Mouse (Mus musculus): ENCODE data around the gene Naa80. TPM values are rescaled to one million over a fixed set of nuclear protein-coding genes. Genes with fewer than 3 reads are reported as not detected.
A peak's percentile ranks its signal among the peaks of the same experiment; 100 is the strongest.
"Not testable (repeated sequence)": the region's sequence is repeated elsewhere in the genome, so short reads cannot be mapped to it uniquely, and the experiment has no call there.

The Naa80 gene
- polyA plus RNA-seq, 2 experiments from 2014 or later: 16.6 to 21.7 TPM

DNA sequence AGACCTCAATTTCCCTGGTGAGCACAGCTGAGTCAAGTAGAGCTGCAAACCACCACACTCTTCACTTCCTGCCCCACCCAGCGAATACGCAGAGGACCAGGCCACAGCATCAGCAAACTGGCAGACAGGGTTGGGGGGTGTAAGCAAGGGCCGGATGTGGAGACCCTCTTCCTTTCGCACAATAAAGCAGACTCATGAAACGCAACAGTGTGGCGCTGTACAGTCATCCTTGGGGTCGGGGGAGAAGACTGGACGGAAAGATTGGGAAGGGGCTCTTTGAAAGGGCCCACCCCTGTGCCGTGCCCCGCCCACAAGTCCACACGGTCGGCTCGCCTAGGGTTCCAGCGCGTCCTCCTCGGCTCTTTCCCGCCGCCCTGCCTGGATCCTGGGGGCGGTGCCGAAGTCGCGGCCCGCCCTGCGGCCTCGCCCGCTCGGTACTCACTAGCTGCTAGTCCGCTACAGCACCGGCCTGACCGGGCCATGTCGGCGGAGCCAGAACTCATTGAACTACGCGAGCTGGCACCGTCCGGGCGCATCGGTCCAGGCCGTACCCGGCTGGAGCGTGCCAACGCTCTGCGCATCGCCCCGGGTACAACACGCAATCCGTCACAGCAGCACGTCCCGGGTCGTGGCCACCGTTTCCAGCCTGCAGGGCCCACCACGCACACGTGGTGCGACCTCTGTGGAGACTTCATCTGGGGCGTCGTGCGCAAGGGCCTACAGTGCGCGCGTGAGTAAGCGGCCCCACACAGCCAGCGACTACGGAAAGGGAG, 27.4 kb upstream of the Naa80 start, which contains the start of gene Rassf1:
Gene Rassf1, plus strand, starts transcription at position 439 of the 773 bp plus-strand sequence.
- ATAC-seq: peak; percentile 67

DNA sequence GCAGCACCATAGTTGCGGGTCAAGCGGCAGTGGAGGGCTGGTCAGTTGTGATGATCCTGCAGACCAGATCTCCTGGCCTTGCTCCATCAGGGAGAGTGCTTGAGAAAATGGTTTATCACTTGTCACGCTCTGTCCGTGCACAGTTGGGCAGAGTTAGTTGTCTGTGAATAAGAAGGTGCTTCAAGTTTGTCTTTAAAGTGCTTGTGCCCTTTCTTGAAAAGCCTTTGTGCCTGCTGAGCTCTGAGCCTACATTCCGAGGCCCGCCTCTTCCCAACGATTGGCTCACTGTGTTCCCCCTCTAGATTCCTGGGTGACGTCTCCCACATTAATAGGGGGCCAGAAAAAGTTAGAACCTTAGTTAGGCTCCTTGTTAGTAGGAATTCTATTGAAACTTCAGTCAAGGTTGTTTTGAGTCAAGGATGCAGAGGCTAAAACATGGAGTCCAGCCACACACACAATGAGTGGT, 26.8 kb upstream of the Naa80 start:
- no peak for ATAC-seq

DNA sequence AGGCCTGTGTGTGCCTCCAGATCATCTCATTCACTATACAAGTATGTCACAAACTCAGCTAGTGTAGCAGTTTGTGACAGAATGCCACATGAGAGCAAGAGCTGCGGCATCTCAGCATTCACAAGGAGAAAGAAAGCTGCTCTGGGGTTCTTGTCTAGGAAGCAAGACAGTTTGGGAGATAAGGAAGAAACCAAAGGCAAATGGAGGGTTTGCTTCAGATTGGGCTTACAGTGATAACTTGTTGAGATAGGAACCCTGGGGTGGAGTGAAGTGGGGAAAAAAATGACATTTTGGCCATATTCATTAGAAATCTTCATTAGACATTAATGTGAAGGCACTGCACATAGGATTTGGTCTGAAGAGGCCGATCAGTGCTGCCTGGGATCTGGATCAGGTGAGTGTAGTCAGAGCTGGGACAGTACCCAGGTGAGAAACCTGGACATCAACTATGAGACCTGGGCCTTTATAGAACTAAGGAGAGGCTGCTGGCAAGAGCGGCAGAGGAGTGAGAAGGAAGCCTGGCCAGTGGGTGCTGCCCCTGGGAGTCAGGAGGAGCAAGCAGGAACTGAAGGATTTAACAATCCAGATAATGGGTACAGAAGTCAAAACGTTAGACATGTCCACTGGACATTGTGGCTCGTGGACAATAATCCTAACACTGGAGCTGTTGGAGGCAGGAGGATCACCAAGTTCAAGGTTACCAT, 25.8 kb upstream of the Naa80 start:
- no peak for ATAC-seq

DNA sequence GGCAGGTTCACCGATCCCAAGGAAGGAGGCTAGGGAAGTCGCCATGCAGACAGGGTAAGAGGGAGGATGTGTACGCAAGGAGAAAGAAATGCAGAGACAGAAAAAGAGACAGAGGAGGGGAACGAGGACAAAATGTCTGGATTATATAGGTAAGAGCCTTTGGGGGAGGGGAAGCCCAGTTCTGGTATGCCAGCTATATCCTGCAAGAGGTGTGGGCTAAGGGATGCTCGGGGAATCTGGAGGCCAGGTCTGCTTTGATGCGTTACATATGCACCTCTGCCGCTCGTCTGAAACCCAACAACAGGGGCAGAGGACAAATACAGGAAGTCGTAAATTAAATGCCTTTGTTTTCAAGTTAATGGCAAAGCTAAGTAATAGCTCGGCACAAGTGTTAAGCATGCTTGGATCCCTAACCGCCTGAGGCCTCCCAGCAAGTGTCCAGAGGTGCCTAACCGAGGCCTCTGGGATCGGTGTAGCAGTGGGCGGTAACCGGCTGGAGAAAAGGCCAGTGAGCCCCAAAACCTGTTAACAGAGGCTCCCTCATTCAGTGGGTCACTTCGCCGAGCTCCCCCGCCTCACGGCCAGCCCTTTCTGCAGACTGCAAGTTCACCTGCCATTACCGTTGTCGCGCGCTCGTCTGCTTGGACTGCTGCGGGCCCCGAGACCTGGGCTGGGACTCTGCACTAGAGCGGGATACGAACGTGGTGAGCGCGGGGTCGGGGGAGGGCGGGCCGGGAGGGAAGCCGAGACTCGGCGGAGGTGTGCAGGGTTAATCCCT, 25.0 kb upstream of the Naa80 start:
- no peak for ATAC-seq

DNA sequence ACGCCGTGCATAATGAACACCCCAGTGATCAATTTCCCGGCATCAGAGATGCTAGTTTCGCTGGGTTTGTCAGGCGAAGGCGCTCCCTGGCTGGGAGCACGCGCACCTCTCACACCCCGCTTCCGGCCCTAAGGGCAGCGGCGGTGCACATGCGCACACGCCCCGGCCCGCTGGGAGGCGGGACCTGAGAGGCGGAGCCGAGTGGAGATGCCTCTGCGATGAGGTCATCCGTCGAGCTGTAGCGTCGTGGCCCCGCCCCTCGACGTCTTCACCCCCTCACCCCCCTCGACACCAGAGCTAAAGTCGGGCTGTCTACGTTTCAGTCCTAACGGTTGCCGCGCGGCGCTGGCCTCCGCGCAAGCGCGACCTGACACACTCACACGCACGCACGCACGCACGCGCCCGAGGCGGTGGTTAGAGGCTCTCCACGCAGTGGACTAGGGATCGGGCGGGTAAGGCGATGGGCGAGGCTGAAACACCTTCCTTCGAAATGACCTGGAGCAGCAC, 24.3 kb upstream of the Naa80 start:
- ATAC-seq: peak; percentile 68

DNA sequence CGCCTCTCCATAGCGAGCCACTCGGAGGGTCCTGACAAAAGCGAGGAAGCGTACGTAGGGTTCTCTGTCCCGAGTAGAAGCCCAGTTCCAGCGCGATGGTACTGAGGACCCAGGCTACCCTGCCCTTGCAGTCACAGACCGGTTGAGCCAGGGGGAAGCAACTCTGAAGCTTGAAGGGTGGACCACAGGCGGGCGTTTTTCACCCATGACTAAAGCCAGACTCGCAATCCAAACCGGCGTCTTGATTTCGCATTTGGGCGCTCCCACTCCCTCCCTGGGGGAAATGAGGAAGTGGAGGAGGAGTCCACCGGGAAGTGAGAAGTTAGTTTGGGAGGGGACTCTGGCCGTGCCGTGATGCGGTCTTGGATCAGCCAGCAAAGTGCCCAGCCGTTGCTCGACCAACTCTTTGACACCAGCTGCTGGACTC, 23.6 kb upstream of the Naa80 start:
- no peak for ATAC-seq

DNA sequence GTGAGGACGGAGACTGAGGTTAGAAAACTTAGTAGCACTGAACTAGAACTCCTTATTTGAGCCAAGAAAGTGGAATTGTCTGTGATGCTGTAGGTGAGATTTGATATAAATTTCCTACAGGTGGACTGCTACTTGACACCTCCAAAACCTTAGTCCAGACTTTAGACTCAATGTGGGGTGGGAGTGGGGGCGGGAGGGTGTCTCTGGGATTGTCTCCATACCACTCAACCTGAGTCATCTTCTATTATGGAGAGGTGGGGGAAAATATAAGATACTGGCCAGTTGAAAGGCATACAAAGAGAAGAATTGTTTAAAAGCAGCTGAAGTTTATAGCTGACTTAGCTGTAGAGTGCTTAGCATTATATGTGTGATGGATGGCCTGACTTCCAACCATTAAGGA, 23.0 kb upstream of the Naa80 start:
- ATAC-seq: no peak

DNA sequence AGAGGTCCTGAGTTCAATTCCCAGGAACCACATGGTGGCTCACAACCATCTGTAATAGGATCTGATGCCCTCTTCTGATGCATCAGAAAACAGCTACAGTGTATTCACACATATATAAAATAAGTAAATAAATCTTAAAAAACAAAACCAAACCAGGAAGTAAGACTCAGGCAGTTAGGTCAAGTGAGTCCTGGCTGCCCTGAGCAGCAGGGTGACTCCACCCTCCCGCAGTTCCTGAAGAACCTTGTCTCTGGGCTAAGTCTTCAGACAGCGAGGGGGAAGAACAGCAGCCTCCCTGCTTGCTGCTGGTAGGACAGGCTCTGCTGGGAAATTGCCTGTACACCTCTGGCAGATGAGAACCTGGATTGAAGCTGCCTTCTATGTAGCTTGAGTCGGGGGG, 22.3 kb upstream of the Naa80 start:
- no peak for ATAC-seq

DNA sequence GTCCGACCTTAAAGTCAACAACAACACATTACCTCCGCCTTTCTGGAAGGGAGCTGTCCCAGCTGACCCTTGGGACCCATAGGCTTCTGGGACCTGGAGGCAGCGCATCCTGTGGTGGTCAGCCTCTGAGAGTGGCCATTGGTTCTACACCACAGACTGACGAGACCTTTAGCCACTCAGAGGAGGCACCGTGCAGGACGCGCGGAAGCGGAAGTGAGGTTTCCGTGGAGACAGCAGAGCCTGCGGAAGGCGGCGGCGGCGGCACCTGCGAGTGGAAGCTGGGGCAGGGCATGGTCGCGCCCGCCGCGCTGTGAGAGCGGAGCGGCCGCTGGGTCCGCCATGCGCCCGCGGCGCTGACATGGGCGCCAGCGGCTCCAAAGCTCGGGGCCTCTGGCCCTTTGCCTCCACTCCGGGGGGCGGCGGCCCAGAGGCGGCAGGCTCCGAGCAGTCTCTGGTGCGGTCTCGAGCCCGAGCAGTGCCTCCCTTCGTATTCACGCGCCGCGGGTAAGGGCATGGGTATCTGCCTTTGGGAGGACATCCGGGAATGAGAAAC, 15.6 kb upstream of the Naa80 start, which contains the start of gene Tusc2:
Gene Tusc2, plus strand, starts transcription at position 227 of the 553 bp plus-strand sequence.
- peak; percentile 94 for ATAC-seq

DNA sequence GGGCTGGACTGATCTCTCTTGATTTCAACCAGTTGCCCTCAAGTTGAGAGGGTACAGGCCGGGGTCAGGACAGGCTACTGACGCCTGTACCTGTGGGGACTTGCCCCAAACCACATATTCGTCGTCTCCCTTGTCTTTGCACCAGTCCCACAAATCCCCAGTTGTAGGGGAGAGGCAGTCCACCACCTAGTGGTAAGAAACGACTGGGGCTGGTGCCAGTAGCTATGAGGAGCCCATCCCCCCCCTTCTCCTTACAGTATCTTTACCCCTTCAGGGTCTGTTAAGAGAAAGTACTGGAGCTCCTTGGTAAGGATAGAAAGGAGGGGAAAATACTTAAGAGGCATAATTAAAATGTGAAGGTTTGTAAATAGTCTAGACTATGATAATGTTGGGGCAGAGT, 13.1 kb upstream of the Naa80 start:
- ATAC-seq: not testable (repeated sequence)

DNA sequence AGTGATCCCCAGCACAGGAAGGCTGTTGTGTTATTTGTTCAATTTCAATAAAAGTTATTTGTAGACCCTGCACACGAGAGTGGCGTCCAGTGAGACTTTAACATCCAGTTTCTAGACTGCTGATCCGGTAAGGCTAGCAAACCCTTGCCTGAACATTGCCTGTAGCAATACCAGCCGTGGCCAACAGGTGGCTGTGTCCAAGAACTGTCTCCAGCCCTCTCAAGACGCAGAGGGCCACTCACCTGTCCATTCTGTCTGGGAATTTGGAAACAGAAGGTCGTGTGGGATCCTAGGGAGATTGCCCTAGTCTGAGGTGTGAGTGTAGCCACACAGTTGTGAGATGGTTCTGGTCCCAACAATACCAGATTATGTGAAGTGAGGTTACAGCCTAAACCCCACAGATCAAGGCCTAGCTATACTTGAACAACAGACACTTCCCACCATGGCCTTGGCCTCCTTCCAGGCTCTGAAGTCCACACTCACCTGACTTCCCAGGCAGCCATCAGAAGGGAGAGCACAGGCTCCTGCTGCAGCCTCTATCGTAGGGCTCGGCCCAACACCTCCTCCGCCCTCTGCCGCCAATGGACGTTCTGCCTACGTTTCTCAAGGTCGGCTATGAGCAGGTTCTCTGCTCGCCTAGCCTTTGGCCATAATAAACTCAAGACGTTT, 12.5 kb upstream of the Naa80 start:
- no peak for ATAC-seq

DNA sequence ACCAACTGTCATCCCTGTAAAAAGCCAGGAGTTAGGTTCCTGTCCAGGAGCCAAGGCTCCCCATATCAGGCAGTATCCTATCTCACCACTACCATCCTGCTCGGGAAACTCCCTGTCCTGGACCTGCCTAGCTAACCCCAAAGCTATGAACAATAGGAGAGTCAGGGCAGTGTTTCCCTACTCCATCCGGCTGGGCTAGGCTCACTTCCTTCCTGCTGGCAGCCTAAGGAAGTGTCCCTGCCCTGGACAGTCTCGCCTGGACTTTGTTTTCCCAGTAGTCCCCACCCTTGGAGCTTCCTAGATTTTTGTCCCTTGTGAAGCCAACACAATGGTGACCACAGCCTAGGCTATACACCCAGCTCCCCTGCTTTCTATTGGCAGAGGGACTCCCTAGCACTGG, 11.8 kb upstream of the Naa80 start:
- no peak for ATAC-seq

DNA sequence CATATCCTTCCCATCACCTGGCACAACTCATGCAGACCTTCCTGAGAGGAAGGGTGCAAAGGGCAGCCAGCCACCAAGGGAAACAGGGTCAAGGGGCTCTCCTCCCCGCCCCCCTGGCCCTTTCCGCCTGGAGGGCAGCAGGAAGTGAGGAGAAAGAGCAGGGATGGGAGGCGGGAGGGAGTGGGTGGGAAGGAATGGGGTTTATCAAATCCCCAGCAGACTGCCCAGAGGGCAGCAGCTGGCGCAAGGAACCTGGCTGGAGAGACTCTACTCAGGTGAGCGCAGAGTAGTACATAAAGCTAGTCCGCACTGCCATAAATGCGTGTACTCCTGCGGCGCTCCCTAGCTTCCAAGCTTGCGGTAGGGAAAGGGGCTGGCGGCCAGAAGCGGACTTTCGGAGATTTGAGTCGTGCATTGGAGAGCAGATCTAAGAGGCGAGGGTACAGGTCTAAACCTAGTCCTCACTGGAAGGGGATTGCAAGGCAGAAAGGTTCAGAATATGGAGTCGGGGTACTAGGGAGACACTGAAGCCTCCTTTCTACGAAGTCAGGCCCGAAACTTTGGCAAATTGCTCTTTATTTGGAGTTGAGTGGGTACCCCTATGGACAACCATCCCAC, 10.9 kb upstream of the Naa80 start, which contains the start of gene Hyal2:
Gene Hyal2, plus strand, starts transcription at position 244 of the 618 bp plus-strand sequence.
- no peak for ATAC-seq

DNA sequence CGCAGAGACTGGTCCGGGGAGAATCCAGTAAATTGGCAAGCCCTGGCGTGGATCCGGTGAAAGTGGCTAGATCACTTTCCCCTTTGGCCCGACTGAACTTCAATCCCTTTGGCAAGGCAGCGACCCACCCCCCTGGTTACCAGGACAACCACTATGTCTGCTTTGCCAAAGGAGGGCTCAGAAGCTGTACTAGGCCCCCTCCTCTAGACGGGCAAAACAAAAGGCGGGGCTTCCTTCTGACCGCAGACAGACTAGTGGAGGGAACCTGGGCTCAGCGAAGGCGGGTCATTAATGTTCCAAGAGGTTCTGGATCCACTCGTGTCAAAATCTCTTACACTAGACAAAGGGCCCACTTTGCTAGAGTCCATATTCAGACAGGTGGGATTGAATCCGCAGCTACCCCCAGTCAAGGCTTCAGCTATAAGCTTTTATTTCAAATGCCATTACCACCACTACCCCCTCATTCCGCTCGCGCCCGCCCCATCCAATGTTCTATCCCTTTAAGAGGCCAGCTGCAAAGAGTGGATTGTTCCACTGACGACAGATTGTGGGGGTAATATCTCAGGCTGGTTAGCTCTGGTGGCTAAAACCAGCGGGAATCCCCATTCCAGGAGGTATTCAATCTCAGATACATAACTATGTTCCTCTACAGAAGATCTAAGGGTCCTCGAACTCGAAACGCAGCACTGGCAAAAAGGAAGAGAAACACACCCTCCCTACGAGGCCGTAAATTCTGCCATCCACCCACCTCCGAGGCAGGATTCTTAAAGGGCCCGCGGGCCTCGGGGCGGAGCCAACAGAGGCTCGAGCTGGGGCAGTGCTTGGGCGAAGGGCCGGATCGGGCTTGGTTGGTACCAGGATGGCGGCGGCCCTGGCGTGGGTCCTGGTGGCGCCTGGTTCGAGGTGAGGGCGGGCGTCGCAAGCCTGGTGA, 10.1 kb upstream of the Naa80 start:
- peak; percentile 93 for ATAC-seq

DNA sequence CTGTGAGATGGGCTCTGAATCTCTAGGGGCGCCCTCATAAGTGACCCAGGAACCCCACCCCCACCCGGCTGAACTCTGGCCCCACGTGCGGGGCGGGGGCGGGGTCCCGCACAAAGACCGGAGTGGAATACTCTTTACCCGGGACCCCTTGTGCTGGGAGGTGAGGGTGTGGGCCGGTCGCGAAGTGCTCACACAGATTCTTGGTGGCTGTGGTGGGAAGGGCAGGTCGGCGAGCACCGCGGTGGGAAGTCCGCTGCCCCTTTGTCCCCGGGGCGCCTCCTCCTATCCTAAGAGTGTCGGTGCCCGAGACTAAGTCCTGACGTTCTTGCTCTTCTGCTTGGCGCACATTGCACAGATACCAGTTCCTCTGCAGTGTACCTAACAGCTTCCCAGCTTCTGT, 9.4 kb upstream of the Naa80 start:
- ATAC-seq: no peak

DNA sequence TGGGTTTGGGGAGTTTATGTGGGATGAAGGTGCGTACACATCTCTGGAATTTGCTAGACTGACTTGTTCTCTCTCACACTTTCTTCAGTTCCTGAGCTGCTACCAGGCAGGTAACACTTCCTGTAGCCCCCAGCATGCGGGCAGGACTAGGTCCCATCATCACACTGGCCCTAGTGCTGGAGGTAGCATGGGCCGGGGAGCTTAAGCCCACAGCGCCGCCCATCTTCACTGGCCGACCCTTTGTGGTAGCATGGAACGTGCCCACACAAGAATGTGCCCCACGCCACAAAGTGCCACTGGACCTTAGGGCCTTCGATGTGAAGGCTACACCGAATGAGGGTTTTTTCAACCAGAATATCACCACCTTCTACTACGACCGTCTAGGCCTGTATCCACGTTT, 8.7 kb upstream of the Naa80 start:
- ATAC-seq: no peak

DNA sequence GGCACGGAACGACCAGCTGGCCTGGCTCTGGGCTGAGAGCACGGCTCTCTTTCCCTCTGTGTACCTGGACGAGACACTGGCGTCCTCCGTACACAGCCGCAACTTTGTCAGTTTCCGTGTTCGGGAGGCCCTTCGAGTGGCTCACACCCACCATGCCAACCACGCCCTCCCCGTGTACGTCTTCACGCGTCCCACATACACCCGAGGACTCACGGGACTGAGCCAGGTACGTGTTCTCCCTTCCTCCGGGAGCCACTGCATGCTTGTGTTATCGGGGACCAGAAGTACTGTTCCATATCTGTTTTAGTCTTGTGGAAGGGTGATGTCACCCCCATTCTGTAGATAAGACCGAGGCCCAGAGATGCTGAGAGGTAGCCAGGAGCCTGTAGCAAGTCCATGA, 7.8 kb upstream of the Naa80 start:
- no peak for ATAC-seq

DNA sequence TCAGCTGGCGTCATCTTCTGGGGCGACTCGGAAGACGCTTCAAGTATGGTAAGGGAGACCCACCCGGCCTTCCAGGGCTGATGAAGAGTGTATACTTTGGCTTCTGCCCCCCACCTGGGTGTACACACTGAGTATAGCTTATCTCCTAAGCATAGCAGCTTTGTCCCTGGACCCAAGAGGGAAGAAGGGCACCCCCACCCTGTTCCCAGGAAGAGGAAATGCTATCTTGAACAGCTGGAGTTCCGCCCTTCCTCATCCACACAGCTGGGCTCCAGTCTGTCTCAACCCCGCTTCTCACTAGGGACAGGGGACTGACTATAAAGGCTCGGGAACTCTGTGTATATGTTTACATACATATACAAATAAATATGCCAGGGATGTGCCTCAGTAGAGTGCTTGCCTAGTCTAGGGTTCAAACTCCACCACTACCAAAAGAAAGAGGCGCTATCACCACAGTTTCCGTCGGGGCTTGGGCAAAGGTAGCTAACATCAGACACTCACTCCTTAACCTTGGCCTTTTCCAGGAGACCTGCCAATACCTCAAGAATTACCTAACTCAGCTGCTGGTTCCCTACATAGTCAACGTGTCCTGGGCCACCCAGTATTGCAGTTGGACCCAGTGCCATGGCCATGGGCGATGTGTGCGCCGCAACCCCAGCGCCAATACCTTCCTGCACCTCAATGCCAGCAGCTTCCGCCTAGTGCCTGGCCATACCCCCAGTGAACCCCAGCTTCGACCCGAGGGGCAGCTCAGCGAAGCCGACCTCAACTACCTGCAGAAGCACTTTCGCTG, 7.0 kb upstream of the Naa80 start:
- no peak for ATAC-seq

DNA sequence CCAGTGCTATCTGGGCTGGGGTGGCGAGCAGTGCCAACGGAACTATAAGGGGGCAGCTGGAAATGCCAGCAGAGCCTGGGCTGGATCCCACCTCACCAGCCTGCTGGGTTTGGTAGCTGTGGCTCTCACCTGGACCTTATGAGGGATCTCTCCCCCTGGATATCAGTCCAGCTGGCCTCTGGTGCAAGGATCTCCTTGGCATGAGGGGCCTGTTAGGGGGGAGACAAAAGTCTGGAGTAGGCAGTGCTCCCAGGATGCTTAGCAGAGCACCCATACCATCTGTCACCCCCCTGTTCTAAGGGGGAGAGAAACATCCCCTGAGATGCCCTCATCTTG, 6.4 kb upstream of the Naa80 start:
- no peak for ATAC-seq

DNA sequence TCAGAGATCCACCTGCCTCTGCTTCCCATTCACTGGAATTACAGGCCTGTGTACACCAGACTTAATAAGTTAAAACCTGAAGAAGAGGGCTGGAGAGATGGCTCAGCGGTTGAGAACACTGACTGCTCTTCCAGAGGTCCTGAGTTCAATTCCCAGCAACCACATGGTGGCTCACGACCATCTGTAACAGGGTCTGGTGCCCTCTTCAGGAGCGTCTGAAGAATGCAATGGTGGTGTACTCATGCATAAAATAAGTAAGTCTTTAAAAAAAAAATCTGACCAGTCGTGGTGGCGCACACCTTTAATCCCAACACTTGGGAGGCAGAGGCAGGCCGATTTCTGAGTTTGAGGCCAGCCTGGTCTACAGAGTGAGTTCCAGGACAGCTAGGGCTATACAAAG, 4.9 kb upstream of the Naa80 start:
- not testable (repeated sequence) for ATAC-seq
